Mouse (Mus musculus) granulocyte monocyte progenitor cell, adult 5-6 weeks (primary cell): Measurements from ENCODE around the gene Cep295nl. TPM values are rescaled to one million over a fixed set of nuclear protein-coding genes. Genes with fewer than 3 reads are reported as not detected.
"Not testable (repeated sequence)": the region's sequence is repeated elsewhere in the genome, so short reads cannot be mapped to it uniquely, and the experiment has no call there.

Experiments used
- ATAC-seq: replicated peaks from 2 replicates; pipeline ENCODE4 v1.8.0; 2016; ENCODE audit warnings: mild to moderate bottlenecking, moderate TSS enrichment, inconsistent platforms; ENCODE audit not compliant: poor library complexity, severe bottlenecking
- total RNA-seq, 2 experiments: library from RNA; stranded (forward) in 1 of 2; stranded (reverse) in 1 of 2; fragments of 200-712, 200-1000 nt in 1 of 2; fragments of >200 nt in 1 of 2; fragmentation: Nextera tagmentation in 1 of 2; gene quantifications; 2 replicates each; pipeline ENCODE4 v1.2.3; 2014 to 2017

The Cep295nl gene
- total RNA-seq (2014; fragmentation: Nextera tagmentation) (not detected in 2 replicates), total RNA-seq (2017) (not detected in 2 replicates)

- ATAC-seq = no peak
These were observed at the start of gene Cep295nl for GRCm38 (mm10) chr11:118342400-118342981. Cep295nl (minus strand) TSS chr11:118342500.

DNA sequence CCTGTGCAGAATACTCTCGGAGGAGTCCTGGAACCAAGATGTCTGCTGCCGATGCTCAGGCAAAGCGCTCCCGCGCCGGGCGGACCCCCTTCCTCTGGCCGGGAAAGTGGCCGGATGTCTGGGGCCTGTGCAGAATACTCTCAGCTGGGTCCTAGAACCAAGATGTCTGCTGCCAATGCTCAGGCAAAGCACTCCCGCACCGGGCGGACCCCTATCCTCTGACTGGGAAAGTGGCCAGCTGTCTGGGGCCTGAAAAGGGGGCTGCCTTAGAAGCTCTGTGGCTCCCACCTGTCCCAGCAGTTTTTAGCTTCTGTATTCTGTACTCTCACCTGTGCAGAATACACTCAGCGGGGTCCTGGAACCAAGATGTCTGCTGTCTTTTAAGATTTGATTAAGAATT is 45.5 kb upstream of the Cep295nl start:
- not testable (repeated sequence) for ATAC-seq

- ATAC-seq = peak; percentile 92
These were observed 37.1 kb upstream of the Cep295nl start for GRCm38 (mm10) chr11:118379251-118380009.

GRCm38 (mm10) chr11:118378656-118379055 is 36.4 kb upstream of the Cep295nl start:
- ATAC-seq = no peak

DNA sequence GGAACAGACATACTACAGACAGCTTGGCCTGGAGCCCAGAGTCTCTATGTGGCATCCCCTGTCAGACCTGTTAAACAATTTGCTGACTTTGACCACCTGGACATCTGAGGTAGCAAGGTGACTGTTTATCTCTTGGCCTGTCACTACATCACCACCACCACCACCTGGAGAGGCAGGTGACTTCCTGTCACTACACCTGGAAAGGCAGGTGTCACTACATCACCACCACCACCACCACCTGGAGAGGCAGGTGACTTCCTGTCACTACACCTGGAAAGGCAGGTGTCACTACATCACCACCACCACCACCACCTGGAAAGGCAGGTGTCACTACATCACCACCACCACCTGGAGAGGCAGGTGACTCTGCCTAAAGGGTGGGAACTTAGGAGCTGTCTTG is 34.0 kb upstream of the Cep295nl start:
- not testable (repeated sequence) for ATAC-seq

DNA sequence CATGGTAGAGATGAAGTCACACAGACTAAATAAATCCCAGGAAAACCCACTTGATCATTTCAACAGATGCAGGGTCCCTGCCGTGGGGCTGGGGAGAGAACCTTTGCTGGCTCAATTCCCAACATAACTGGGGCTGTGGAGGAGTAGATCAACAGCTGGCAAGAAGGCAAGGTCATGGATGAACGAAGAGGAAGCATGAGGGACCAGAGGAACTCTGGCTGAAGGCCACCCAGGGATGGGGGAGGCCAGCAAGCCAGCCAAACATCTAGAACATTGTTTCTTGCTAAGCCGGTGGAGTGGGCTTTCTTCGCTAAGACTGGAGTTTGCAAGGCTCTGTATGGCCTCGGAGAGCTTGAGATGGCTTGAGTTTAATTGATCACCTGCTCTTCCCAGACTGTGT is 33.6 kb upstream of the Cep295nl start:
- ATAC-seq = no peak

DNA sequence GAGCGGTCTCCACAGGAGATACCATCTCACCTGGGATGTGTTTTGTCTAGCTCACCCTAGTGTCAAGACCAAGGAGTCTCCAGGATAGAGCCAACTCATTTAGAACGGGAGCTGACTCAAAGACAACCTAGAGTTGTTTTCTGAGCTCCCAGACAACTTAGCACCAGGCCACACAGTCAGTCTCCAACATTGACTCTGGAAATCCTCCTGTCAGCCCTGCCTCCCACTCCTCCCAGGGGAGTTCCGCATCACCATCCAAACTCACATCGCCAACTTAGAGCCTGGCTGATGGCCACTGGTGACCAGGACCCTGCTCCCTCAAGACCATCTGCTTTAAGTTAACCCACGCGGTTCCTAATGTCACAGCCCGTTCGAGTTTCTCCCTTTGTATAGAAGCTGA is 33.2 kb upstream of the Cep295nl start:
- ATAC-seq = no peak

GRCm38 (mm10) chr11:118375006-118375405 is 32.7 kb upstream of the Cep295nl start:
- ATAC-seq = no peak

DNA sequence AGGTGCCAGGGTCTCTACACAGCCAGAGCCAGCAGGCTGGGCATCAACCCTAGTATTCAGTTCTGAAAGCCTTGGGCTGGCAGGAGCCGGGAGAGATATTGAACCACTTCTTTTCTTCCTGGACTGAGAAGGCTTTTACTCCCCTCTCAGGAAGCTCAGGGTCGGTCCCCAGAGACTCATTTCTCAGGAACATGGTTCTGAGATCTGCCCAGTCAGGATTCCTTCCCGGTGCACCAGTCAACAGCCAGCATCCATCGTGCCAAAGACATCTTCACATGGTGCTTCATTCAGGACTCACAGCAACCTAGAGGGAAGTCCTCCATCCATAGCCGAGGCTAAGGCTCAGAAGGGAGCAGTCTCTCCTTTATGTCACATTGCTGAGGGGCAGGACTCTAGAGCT is 32.2 kb upstream of the Cep295nl start:
- no peak for ATAC-seq

- no peak for ATAC-seq
These were observed 30.3 kb upstream of the Cep295nl start for GRCm38 (mm10) chr11:118372641-118373040.

DNA sequence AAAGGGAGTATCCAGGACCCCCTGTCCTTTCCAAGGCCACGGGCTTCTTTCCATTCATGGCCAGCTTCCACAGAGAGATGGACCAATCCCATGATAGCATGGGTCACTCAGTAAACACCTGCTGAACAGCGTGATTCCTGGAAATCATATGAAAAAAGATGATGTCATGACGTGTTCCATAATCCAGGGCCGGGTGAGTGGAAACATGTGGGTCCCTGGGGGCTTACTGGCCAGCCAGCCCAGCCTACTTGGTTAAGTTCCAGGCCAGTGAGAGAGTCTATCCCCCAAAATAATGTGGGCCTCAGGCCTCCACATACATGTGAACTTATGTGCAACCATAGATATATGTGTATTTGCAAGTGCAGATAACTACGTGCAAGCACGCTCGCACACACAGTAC is 29.6 kb upstream of the Cep295nl start:
- no peak for ATAC-seq

- no peak for ATAC-seq
These were observed 27.4 kb upstream of the Cep295nl start for GRCm38 (mm10) chr11:118369657-118370056.

DNA sequence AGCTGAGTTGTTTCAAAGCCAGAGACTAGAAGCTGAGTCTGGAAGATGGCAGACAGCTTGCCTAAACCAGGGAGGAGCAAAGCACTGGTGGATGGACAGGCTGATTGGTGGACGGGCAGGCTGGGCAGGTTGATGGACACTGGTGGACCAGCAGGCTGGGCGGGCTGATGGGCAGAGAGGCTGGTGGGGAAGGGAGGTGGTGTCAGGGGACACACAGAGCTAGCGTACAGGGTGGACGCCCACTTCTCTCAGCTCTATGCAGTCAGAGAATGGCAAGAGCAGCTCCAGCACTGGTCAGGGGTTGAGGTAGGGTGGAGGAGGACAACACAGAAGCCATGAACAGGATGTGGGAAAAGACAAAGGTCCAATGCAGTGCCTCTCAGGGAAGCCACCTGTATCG is 27.0 kb upstream of the Cep295nl start:
- no peak for ATAC-seq

DNA sequence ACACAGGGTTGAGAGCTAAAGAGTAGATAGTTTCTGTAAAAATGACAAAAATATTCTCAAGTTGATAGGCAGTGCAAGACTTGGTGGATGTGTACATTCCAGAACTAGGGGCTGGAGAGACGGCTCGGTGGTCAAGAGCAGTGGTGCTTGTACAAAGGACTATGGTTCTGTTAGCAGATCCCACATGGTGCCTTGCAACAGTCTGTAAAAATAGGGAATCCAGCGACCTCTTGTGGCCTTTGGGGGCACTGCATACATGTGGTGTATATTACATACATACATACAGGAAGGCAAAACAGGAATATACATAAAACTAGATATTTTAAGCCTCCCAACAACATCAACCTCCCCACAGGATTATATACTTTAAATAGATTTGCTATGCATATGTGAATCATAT is 26.0 kb upstream of the Cep295nl start:
- ATAC-seq = peak; percentile 42; the same call in 1 of the 2 replicates

GRCm38 (mm10) chr11:118366559-118366958 is 24.3 kb upstream of the Cep295nl start:
- no peak for ATAC-seq

GRCm38 (mm10) chr11:118366108-118366507 is 23.8 kb upstream of the Cep295nl start:
- no peak for ATAC-seq

GRCm38 (mm10) chr11:118365171-118365570 is 22.9 kb upstream of the Cep295nl start:
- ATAC-seq = no peak

DNA sequence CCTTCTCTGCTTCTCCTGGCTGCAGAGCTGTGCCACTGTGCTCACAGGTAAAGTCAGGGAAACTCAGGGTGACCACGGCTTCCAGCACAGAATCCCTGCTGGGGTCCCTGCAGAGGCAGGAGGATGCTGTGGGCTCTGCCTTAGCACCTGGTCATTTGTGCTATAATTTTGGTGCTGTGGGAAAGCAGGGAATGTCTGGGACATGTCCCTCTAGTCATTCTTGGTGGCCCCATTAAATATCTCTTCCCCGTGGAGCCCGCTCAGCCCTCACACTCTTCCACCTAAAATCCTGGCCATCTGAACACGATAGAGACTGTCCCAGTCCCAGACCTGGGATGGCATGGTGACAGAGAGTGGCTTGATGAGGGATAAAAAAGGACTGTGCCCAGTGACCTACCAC is 21.7 kb upstream of the Cep295nl start:
- no peak for ATAC-seq

DNA sequence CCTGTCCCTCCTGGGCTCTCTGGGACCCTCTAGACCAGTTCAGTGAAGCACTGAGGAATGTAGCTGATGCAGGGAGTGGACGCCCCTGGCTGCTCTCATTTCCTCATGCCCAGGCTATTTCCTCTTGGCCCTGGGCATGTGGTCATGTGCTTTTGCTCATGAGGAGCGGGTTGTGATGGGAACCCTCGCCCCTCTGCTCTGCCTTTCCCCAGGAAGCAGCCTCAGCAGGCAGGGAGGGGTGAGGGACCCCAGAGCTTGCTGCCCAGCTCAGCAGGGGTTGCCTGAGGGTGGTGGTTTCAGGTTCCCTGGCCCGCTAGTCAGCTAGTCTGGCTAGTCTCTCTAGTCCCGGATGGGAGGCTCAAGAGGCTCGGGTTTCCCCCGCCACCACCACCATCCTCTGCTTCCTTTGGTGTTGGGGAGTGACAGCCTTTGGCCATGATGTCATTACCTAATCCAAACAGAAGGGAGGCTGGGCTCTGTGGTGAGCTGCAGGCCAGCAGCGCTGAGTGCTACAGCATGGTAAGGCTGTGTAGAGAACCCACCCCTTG is 20.7 kb upstream of the Cep295nl start:
- peak; percentile 78 for ATAC-seq

- no peak for ATAC-seq
These were observed 20.2 kb upstream of the Cep295nl start for GRCm38 (mm10) chr11:118362501-118362900.

GRCm38 (mm10) chr11:118360907-118361341 is 18.6 kb upstream of the Cep295nl start:
- ATAC-seq = no peak

- ATAC-seq = no peak
These were observed 18.2 kb upstream of the Cep295nl start for GRCm38 (mm10) chr11:118360491-118360890.
